Mouse (Mus musculus) thymus, adult 2 months (tissue): ENCODE results near the gene Slc35d1.

Experiments
- CTCF ChIP-seq: fragments of 200-500 bp; IDR thresholded peaks from 2 replicates; pipeline ENCODE4 v1.5.1; 2012; ENCODE audit warnings: mild to moderate bottlenecking, control low read depth, low read length, moderate library complexity, borderline replicate concordance; ENCODE audit not compliant: control insufficient read depth, poor library complexity, insufficient read depth; ENCODE audit errors: extremely low read depth
- POLR2A ChIP-seq: fragments of 200-500 bp; IDR thresholded peaks from 2 replicates; pipeline ENCODE4 v1.6.1; 2012; ENCODE audit warnings: mild to moderate bottlenecking, low read length, control low read depth, moderate library complexity; ENCODE audit not compliant: control insufficient read depth, poor library complexity, insufficient read depth; ENCODE audit errors: extremely low read depth

- no peak for TF ChIP-seq CTCF
- TF ChIP-seq POLR2A, result no peak
These were observed 22.5 kb downstream of the Slc35d1 start for GRCm38 (mm10) chr4:103192421-103192820.
